Mouse (Mus musculus): ENCODE measurements around the gene Trappc11.
"Not testable (repeated sequence)": the region's sequence is repeated elsewhere in the genome, so short reads cannot be mapped to it uniquely, and the experiment has no call there.

Trappc11 gene

GRCm38 (mm10) chr8:47482354-47483071, 50.8 kb downstream of the Trappc11 start:
- DNase-seq (ENCODE audit: low read depth) = no peak

- DNase-seq (ENCODE audit: low read depth) = no peak
These were observed 53.2 kb downstream of the Trappc11 start for GRCm38 (mm10) chr8:47480039-47480438.

- DNase-seq (ENCODE audit: low read depth) = no peak
These were observed 71.6 kb downstream of the Trappc11 start for GRCm38 (mm10) chr8:47461650-47462049.

GRCm38 (mm10) chr8:47459216-47459749, 74.0 kb downstream of the Trappc11 start:
- peak; percentile 10 for DNase-seq (ENCODE audit: low read depth)

GRCm38 (mm10) chr8:47458591-47458990, 74.7 kb downstream of the Trappc11 start:
- DNase-seq (ENCODE audit: low read depth) = no peak

- DNase-seq (ENCODE audit: low read depth) = not testable (repeated sequence)
These were observed 84.1 kb downstream of the Trappc11 start for GRCm38 (mm10) chr8:47449211-47449610.

- DNase-seq (ENCODE audit: low read depth) = no peak
These were observed 86.8 kb downstream of the Trappc11 start, which contains the start of gene Stox2 for GRCm38 (mm10) chr8:47446312-47447046. Gene Stox2, minus strand, starts transcription at chr8:47446362.
